Mouse (Mus musculus) right cerebral cortex, adult 18-20 months (tissue): ENCODE measurements around the gene Cish.

ENCODE experiments used
- DNase-seq: peaks from one replicate; pipeline ENCODE4 v3.0.0; 2022; ENCODE audit warnings: mixed read lengths

Cish gene

GRCm38 (mm10) chr9:107296016-107296040, at the start of gene Cish:
Gene Cish (plus strand): TSS chr9:107296026.
- DNase-seq = no peak

GRCm38 (mm10) chr9:107246170-107246569, 49.7 kb upstream of the Cish start:
- no peak for DNase-seq

- DNase-seq = peak; percentile 68
These were observed 46.7 kb upstream of the Cish start for GRCm38 (mm10) chr9:107249154-107249553.

- peak; percentile 71 for DNase-seq
These were observed 45.1 kb upstream of the Cish start for GRCm38 (mm10) chr9:107250416-107251337.

GRCm38 (mm10) chr9:107252164-107252563, 43.7 kb upstream of the Cish start:
- peak; percentile 90 for DNase-seq

- DNase-seq = peak; percentile 91
These were observed 41.4 kb upstream of the Cish start for GRCm38 (mm10) chr9:107254476-107254875.

GRCm38 (mm10) chr9:107254925-107255324, 40.9 kb upstream of the Cish start:
- DNase-seq = no peak

GRCm38 (mm10) chr9:107255596-107255995, 40.2 kb upstream of the Cish start:
- DNase-seq = no peak

GRCm38 (mm10) chr9:107259571-107259970, 36.3 kb upstream of the Cish start:
- DNase-seq = peak; percentile 87

GRCm38 (mm10) chr9:107260429-107260828, 35.4 kb upstream of the Cish start:
- DNase-seq = no peak

GRCm38 (mm10) chr9:107260836-107261235, 35.0 kb upstream of the Cish start:
- DNase-seq = peak; percentile 41

- no peak for DNase-seq
These were observed 34.0 kb upstream of the Cish start for GRCm38 (mm10) chr9:107261792-107262191.

GRCm38 (mm10) chr9:107262375-107262774, 33.5 kb upstream of the Cish start:
- DNase-seq = no peak

GRCm38 (mm10) chr9:107263912-107264311, 31.9 kb upstream of the Cish start:
- no peak for DNase-seq

GRCm38 (mm10) chr9:107264731-107265130, 31.1 kb upstream of the Cish start:
- DNase-seq = no peak

GRCm38 (mm10) chr9:107267028-107267427, 28.8 kb upstream of the Cish start:
- no peak for DNase-seq

- no peak for DNase-seq
These were observed 28.0 kb upstream of the Cish start for GRCm38 (mm10) chr9:107267721-107268402.

GRCm38 (mm10) chr9:107269772-107270171, 26.1 kb upstream of the Cish start:
- no peak for DNase-seq

GRCm38 (mm10) chr9:107271177-107271938, 24.5 kb upstream of the Cish start:
- DNase-seq = no peak

- DNase-seq = no peak
These were observed 23.5 kb upstream of the Cish start for GRCm38 (mm10) chr9:107272284-107272683.

GRCm38 (mm10) chr9:107273184-107273583, 22.6 kb upstream of the Cish start:
- no peak for DNase-seq

- no peak for DNase-seq
These were observed 21.1 kb upstream of the Cish start for GRCm38 (mm10) chr9:107274751-107275150.

- DNase-seq = no peak
These were observed 20.1 kb upstream of the Cish start for GRCm38 (mm10) chr9:107275710-107276109.

GRCm38 (mm10) chr9:107277603-107278002, 18.2 kb upstream of the Cish start:
- no peak for DNase-seq
